Mouse (Mus musculus): ENCODE measurements at regions not wholly inside any gene's neighbourhood (a gene's known extent, or its start where the extent isn't known, plus 50 kb on each side); places are given as distances from the start of the nearest gene placed in this dataset.

DNA sequence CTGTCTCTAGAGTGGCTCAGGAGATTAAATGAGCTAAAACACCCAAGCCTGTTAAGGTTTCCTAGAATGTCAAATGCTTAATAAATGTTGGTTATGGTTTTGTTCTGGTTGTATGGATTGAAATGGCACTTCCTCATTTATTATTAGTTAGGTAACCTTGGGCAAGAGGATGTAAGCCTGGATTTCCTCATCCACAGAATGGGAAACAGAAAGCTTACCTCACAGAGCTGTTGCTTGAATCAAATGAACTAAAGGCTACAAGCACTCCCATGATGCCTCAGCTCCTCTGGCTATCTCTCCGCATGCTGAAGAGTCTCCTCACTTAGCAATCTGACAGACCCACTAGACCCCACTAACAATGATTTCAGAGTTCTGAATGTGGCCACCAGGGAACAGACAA, 82.8 kb upstream of the Pcgf5 start:
- Histone ChIP-seq H3K36me3 (no peaks in the 10 kb centered on the region), H3K4me2 (no peak overlapping the region), H3K27me3 (replicated peaks) (no peaks in the 10 kb centered on the region), H3K4me1 (peaks cover 47% of the 10 kb centered on the region), H3K9me3 (no peaks in the 10 kb centered on the region), H3K9ac (no peak overlapping the region), H3K4me3 (no peak overlapping the region), H3K27ac (replicated peaks) (peak overlapping the region; percentile 72; the same call in 1 of the 2 replicates)
- no peak for ATAC-seq (ENCODE audit: extremely low read depth, insufficient number of reproducible peaks, low FRiP score, low TSS enrichment)
- WGBS = 92% methylated on average over 1 of the region's 1 CpGs

DNA sequence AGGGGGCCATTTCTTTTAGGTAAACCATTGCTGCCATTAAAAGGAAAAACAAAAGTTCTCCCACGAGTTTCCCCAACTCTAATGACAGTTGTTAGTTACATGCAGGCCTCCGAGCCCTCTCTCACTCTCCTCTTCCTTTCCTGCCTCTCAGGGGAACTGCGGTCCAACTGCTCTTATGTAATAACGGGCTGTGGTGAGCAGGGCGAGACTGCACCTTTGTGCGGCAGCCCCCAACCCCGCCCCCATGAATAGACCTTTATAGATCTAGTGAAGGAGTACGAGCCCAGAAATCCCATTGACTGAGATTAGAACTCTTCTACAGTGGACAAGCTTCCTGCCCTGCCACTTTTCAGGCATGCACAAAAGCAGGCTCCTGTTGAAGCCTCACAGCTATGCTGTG, 81.8 kb upstream of the Pcgf5 start:
- peak overlapping the region; percentile 57 for H3K27ac ChIP-seq (replicated peaks)
- no peaks in the 10 kb centered on the region for H3K9me3 ChIP-seq
- no peaks in the 10 kb centered on the region for H3K27me3 ChIP-seq (replicated peaks)
- no peak overlapping the region for H3K4me2 ChIP-seq
- no peak overlapping the region for H3K9ac ChIP-seq
- ATAC-seq (ENCODE audit: extremely low read depth, insufficient number of reproducible peaks, low FRiP score, low TSS enrichment) = no peak
- no peaks in the 10 kb centered on the region for H3K36me3 ChIP-seq
- no peak overlapping the region for H3K4me3 ChIP-seq
- H3K4me1 ChIP-seq = peaks cover 43% of the 10 kb centered on the region
- WGBS = 52% methylated on average over 8 of the region's 8 CpGs

DNA sequence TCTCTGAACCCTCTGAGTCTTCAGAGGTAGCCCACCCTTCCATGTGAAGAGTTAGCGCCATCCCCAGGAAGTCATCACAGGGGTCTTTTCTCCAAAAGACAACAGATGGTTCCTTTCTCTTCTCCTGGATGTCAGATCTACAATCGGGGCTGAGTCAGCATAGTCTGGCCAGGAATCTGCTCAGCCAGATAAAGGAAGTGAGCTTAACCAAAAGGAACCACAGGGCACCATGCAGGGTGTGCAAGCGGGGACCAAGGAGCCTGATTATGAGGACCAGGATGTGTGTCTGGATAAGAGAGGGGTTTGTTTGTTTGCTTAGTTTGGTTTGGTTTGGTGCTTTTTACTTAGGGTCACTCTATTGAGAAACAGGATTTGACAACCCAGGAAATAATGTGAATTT, 74.6 kb upstream of the Pcgf5 start:
- Histone ChIP-seq H3K27me3 (replicated peaks) (no peaks in the 10 kb centered on the region), H3K9ac (no peak overlapping the region), H3K4me1 (peaks cover 5% of the 10 kb centered on the region), H3K9me3 (0 out of 2 replicates have a peak, but pooled peaks cover 7% of the 10 kb centered on the region), H3K4me2 (no peak overlapping the region), H3K27ac (replicated peaks) (no peak overlapping the region), H3K36me3 (no peaks in the 10 kb centered on the region), H3K4me3 (no peak overlapping the region)
- 34% methylated on average over 3 of the region's 3 CpGs for WGBS
- no peak for ATAC-seq (ENCODE audit: extremely low read depth, insufficient number of reproducible peaks, low FRiP score, low TSS enrichment)

DNA sequence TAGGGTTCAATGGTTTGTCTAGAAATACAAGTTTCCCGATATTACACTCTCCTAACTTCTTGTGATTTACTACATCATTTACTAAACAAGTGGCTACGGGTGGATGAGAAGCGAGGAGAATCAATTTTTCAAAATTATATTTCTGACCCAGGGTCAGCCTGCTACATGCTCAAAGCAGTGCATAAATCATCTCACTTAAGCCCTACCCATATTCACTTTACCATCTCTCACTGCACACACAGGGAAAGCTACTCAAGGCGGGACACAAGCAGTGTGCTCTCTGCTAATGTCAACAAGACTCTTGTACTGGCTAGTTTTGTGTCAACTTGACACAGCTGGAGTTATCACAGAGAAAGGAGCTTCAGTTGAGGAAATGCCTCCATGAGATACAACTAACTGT, 62.6 kb upstream of the Pcgf5 start:
- Histone ChIP-seq H3K9ac (no peak overlapping the region), H3K4me1 (no peaks in the 10 kb centered on the region), H3K4me2 (no peak overlapping the region), H3K36me3 (no peaks in the 10 kb centered on the region), H3K27me3 (replicated peaks) (no peaks in the 10 kb centered on the region), H3K27ac (replicated peaks) (no peak overlapping the region), H3K4me3 (no peak overlapping the region), H3K9me3 (no peaks in the 10 kb centered on the region)
- no peak for ATAC-seq (ENCODE audit: extremely low read depth, insufficient number of reproducible peaks, low FRiP score, low TSS enrichment)
- 77% methylated on average over 4 of the region's 4 CpGs for WGBS

DNA sequence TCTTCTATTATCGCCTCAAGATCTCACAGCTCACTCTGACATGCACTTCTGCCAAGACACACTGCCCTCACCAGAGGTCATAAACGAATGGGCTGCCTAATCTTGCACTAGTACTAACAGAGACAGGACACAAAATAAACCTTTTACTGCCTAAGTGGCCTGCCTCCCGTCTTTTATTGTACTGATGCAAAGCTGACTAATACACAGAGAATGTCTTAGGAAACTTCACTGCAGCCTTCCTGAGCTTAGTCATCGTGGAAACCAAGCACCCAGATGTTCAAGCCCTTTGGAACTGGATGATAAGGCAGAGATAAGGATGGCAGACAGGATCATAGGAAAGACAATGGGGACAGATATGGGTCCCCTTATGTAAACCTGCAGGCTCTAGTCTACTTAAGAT, 57.3 kb upstream of the Pcgf5 start:
- no peak overlapping the region for H3K4me3 ChIP-seq
- H3K4me1 ChIP-seq = no peaks in the 10 kb centered on the region
- no peak for ATAC-seq (ENCODE audit: extremely low read depth, insufficient number of reproducible peaks, low FRiP score, low TSS enrichment)
- H3K9ac ChIP-seq = no peak overlapping the region
- no peaks in the 10 kb centered on the region for H3K9me3 ChIP-seq
- H3K27me3 ChIP-seq (replicated peaks) = no peaks in the 10 kb centered on the region
- H3K4me2 ChIP-seq = no peak overlapping the region
- WGBS = 20% methylated on average over 4 of the region's 4 CpGs
- H3K27ac ChIP-seq (replicated peaks) = no peak overlapping the region
- H3K36me3 ChIP-seq = no peaks in the 10 kb centered on the region

DNA sequence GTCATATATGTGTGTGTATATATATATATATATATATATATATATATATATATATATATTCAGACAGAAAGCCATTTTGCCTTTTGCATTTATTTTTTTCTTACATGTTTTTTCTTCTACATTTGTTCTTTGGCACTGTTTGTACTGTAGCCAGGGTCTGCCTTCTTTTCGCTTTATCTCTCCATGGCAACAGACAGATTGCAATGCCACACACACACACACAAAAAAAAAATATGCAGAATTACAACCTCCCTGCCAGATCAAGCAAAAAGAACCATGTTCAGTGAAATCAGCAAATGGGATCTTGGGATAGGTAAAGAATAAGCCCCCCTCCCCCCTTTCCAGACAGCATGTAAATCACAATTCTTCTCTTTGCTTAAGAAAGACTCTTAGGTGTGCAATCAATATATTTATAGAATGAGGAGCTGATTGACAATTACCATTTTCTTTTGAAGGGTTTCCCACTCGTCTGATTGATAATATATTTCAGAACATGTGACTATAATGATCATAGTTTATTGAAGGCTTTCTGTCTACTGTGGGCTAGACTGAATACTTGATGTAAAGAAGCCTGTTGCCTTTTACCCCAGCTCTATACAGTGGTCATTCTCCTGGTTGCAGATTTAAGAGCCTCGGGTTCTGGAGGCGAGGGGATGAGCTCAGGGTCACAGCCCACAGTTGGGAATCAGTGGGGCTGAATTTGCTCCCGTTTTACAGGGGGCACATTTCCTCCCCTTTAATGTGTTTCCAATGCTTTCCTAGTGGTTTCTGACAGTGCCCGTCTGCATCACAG, 54.7 kb upstream of the Pcgf5 start:
- H3K4me3 ChIP-seq = no peak overlapping the region
- no peaks in the 10 kb centered on the region for H3K9me3 ChIP-seq
- 56% methylated on average over 6 of the region's 6 CpGs for WGBS
- no peaks in the 10 kb centered on the region for H3K4me1 ChIP-seq
- no peak overlapping the region for H3K9ac ChIP-seq
- no peaks in the 10 kb centered on the region for H3K36me3 ChIP-seq
- no peak for ATAC-seq (ENCODE audit: extremely low read depth, insufficient number of reproducible peaks, low FRiP score, low TSS enrichment)
- H3K4me2 ChIP-seq = no peak overlapping the region
- H3K27ac ChIP-seq (replicated peaks) = no peak overlapping the region
- H3K27me3 ChIP-seq (replicated peaks) = no peaks in the 10 kb centered on the region

Data from heart, embryonic 13.5 days (tissue).